Mouse (Mus musculus) hindbrain, embryonic 13.5 days (tissue): ENCODE results near the gene Gm21962. TPM values are rescaled to one million over a fixed set of nuclear protein-coding genes. Genes with fewer than 3 reads are reported as not detected.

ENCODE experiments used
- microRNA-seq: library from miRNA; unstranded; fragments of <30 nt; microRNA quantifications from one replicate; pipeline ENCODE4, GENCODE M21; 2016
- polyA plus RNA-seq: library from polyadenylated mRNA; unstranded; fragments of >200 nt; fragmentation: Nextera tagmentation; extraction: Ambion mirVana; gene quantifications from 2 replicates; pipeline ENCODE4 v1.2.1, GENCODE M21; 2015

Gene Gm21962
- polyA plus RNA-seq, 1 experiment from 2014 or later = not detected

Small RNAs within 50 kb of the gene (microRNA-seq; reads per million reads assigned to microRNA genes)
- gene Gm22468 = not detected

Other genes starting within 250 kb of the Gm21962 start
- gene Ddit4l, start 49.9 kb upstream of the Gm21962 start, polyA plus RNA-seq = 9.6 and 12.5 TPM in 2 replicates
- 1,016 and 1,041 TPM in 2 replicates for gene H2afz, start 193.0 kb downstream of the Gm21962 start, polyA plus RNA-seq
- gene Dnajb14, start 196.2 kb downstream of the Gm21962 start, polyA plus RNA-seq = 11.7 and 11.9 TPM in 2 replicates
- 121 and 130 TPM in 2 replicates for gene Lamtor3, start 247.0 kb downstream of the Gm21962 start, polyA plus RNA-seq